Mouse (Mus musculus) spleen, adult 18-20 months (tissue): ENCODE results near the gene Phospho1.
"Not testable (repeated sequence)": the region's sequence is repeated elsewhere in the genome, so short reads cannot be mapped to it uniquely, and the experiment has no call there.

Source experiments
- DNase-seq, 2 experiments: peaks; one replicate each; pipeline ENCODE4 v3.0.0; 2022; ENCODE audit warnings: mixed read lengths in 2 of 2

Gene Phospho1

GRCm38 (mm10) chr11:95869442-95869841 is 45.1 kb downstream of the Phospho1 start:
- no peak for DNase-seq

- DNase-seq: no peak
These were observed 45.7 kb downstream of the Phospho1 start for GRCm38 (mm10) chr11:95869918-95870470.

GRCm38 (mm10) chr11:95875804-95876203 is 51.5 kb downstream of the Phospho1 start:
- DNase-seq: no peak

GRCm38 (mm10) chr11:95876296-95876695 is 52.0 kb downstream of the Phospho1 start:
- DNase-seq: peak in 1 of 2 experiments; percentile 62

GRCm38 (mm10) chr11:95879861-95880260 is 55.6 kb downstream of the Phospho1 start:
- DNase-seq: not testable (repeated sequence)
